Mouse (Mus musculus): ENCODE data around the gene Zfp72.

Gene Zfp72

DNA sequence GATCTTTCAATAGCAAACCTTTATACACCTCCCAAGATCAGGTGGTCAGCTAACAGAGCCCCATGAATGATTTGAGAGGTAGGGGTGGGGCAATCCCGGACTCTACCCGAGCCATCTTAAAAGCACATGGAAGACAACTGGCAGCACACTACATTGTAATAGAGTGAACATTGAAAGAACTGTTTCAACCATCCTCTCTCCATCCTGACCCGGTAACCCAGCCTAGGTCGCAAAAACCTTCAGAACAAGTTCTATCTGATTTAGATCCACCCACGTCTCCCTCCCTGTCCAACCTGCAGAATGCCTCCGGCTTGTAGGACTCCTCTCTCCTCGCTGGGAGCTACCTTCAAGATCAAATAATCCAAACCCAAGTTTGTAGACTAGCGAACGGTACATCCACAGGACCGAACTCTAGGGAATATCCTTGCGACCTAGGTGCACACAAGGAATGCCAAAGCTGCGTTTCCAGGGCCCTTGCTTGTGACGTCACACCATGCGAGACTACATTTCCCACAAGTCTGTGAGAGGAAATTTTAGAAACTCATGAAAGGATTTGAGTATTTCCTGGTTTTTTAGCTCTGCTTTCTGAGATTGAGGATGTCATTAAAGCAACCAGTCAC is at the start of gene Zfp72:
Gene Zfp72, minus strand, starts transcription at position 466 of the 620 bp plus-strand sequence.
- no peak for DNase-seq (ENCODE audit: low read depth, low spot score)

DNA sequence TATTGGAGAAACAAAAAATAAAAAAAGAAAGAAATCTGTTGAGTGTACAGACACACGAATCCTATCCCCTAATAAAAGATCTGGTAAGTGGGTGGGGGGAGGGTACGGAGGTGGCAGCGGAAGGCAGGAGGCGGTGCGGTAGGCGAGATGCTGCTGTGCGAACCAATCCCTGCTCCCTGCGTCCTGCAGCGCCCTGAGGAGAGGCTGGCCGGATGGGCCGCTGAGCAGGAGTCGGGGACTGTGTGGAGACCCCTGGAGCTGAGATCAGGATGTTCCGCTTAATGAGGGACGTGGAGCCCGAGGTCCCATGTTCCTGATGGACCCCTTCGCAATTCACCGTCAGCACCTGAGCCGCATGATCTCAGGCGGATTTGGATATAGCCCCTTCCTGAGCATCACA is 49.3 kb upstream of the Zfp72 start:
- DNase-seq (ENCODE audit: low read depth, low spot score), result no peak

DNA sequence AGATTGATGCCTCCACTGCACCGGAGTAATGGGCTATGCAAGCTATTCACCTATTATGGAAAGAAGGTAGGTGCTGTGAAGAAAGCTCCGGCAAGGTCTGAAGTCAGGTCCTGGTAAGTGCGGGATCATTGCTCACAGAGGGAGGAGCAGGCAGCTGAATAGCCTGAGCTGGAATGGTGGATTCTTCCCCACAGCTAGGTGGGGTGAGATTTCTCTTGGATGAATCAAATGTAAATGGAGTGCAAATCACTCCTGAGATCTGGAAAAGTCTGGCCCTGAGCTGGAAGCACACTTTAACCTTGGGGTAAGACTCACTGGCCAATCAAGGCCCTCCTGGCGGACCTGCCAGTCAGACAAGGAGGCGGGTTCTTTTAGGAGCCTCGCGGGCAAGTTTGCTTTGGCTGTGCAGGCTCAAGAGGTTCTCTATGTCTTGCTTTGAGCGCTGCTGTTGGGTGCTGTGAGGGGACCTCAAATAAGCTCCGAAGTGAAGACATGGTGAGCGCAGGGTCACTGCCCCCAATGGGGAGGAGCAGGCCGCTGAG is 8.7 kb upstream of the Zfp72 start, which contains the start of gene Ftl1-ps1:
Gene Ftl1-ps1, plus strand, starts transcription at position 397 of the 542 bp plus-strand sequence.
- DNase-seq (ENCODE audit: low read depth, low spot score), result no peak

DNA sequence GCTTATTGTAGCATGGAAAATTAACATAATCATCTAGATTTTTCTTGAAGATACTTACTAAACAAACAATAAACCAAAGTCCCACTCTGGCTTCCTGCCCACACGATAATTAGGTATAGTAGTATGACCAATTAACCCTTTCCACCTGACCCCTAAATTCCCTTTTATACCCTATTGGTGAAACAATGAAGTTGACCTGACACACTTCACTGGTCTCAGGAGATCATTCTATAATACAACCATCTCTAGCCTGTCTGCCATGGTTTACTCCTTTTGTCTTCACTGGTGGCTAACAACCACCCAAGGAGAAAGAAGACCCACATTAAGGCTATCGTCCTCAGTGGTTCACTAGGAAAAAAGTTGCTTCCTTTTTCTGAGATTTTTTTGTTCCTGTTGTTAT is 520 bp upstream of the Zfp72 start:
- no peak for DNase-seq (ENCODE audit: low read depth, low spot score)

DNA sequence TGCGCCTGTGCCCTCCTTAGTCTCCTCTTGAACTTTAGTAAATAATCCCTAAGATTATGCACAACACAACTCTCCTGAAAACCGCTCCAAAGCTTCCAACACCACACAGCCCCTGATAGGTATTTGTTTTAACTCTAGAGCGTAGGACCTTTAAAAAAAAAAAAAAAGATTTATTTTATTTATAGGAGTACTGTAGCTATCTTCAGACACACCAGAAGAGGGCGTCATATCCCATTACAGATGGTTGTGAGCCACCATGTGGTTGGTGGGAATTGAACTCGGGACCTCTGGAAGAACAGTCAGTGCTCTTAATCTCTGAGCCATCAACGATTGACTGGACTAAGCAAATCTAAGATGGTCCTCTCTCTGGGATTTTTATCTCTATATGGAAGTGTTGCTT is 906 bp downstream of the Zfp72 start:
- no peak for DNase-seq (ENCODE audit: low read depth, low spot score)

DNA sequence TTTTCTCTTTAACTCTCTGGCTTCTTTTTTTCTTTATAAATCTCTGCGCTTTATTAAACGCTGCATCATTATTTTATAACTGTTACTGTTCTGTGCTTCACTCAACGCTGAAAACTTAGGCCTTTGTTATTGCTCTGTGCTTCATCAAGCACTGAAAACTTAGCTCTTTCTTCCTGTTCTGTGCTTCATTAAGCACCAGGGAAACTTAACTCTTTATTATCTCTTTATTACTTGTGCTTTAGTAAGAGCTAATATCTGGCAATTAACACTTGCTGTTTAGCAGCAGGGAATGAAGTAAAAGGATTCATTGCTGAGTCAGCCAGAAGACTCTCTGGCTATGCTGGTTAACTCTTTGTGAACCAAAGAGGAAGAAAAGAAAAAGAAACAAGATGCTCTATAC is 8.3 kb downstream of the Zfp72 start:
- no peak for DNase-seq (ENCODE audit: low read depth, low spot score)

DNA sequence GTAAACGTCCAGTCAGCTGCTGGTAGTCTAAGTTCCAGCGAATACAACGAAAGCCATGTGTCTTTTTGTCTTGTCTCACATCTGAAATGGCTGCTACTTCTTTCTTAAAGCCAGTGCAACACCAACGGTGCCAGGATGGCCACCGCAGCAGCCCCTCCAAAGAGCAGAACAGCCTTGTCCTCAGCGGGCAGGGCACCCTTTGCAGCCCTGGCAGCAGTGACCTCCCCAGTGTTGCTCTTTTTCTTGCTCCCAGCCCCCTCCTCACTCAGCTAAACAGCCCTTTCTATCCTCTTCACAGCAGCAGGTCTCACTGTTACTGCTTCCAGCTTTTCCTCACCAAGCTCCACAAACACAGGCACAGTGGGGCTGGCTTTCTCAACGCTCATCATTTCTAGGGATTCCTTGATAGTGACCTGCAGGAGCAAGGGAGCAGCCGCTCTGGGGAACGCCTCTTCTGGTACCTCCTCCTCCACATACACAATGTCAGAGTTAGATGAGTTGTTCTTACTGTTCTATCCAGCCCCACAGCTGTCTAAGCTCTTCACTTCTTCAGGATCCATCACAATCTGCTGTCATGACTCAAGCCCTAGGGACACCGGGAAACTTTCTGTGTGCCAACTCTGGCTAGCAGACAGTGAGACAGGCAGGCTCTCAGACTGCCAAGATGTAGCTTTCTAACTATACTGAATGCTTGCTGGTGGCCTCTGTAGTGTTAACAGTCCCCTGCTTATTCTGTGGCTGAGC is 8.9 kb downstream of the Zfp72 start:
- DNase-seq (ENCODE audit: low read depth, low spot score), result no peak

DNA sequence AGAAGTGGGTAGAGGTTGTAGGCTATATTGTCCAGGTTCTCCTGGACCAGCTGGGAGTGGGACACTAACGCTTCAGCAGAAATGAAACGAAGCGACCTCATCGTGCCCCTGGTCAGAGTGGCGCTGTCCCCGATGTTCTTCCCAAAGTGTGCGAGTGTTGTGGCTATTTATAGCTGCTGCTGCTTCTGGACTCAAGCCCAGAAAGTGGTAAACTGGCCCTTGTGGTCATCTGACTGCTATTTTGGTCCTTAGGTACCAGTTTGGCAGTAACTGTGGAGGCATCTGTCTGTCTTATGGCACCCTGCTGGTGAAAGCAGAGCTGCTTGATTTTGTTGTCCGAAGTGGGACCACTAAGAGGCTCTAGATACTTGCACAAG is 26.8 kb downstream of the Zfp72 start, which contains the start of gene Lrrc14b:
Gene Lrrc14b, minus strand, starts transcription at position 147 of the 377 bp plus-strand sequence.
- DNase-seq (ENCODE audit: low read depth, low spot score), result no peak

DNA sequence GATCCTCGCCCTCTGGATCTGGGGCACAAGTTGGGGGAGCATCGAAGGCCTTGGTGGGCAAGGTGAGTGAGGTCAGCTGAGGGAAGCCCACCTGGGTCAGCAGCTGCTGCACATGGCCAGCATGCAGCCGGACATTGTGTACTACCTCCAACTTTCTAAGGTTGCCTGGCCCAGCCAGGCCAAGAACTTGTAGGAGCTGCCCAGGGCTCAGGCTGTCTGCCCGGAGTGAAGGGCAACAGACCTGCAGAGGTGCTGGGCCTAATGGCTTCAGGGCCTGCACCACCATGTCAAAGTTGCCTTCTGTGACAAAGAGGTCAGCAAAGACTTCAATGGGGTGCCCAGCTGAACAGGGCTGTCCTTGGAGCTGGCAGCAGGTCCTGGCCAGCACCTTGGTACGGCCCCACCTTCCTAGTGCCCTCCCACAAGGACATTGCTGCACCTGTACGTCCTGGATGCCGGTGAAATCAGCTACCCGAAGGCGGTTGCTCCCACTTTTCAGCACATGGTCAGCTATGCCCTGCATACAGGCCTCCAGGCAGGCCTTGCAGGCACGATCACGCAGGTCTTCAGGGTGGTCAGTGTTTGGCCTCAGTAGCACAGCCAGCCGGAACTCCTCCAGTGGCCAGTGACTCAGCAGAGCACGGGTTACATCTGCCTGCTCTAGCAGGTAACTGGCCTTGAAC is 27.3 kb downstream of the Zfp72 start:
- DNase-seq (ENCODE audit: low read depth, low spot score), result no peak

DNA sequence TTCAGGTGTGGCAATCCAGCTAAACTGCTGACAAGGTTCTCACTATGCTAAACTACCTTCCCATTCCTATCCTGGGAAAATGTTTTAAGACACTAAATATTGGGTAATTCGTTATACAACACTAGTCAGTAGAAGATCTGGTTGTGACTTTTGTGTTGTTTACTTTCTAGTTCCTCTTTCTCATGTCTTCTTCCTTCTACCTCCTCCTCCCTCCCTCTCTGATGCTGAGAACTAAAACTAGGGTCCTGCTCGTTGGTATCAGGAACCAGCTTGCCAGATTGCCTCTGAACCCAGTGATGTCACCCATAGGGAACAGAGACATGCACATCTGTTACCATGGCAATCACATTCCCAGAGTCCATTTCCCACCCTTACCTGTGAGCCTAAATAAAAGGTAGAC is 28.4 kb downstream of the Zfp72 start:
- no peak for DNase-seq (ENCODE audit: low read depth, low spot score)

DNA sequence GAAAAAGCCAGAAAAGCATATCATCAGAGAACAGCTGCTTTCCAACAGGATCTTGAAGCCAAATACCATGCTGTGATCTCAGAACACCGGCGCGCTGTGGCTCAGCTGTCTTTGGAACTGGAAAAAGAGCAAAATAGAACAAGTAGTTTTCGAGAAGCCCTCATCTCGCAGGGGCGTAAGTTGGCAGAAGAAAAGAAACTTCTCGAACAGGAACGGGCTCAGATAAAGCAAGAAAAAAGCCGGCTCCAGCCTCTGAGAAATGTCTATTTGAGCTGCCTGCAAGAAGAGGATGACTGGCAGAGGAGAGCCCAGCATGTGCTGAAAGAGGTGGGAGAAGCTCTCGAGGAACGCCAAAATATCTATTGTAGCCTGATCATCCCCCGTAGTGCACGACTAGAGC is 34.1 kb downstream of the Zfp72 start:
- DNase-seq (ENCODE audit: low read depth, low spot score), result no peak

DNA sequence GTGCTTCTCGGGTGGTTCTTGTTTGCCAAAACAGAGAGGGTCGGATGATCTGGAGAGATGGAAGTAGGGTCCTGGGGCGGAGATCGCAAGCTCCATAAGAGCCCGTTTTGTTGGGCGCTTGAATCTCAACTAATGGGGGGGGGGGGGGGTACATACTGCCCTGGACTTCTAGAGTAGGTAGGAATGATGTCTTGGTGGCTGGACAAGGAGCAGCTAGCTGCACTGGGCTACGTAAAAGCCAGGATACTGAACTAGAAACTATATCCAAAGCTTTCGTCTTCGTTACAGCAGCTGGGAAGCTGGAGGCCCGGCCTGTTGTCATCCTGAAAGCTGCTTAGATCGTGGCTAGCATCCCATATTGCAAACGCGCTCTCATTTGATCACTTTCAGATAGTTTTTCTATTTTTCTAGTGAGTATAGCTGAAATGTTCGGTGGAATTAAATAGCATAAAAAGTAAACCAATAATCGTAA is 40.2 kb downstream of the Zfp72 start:
- no peak for DNase-seq (ENCODE audit: low read depth, low spot score)

DNA sequence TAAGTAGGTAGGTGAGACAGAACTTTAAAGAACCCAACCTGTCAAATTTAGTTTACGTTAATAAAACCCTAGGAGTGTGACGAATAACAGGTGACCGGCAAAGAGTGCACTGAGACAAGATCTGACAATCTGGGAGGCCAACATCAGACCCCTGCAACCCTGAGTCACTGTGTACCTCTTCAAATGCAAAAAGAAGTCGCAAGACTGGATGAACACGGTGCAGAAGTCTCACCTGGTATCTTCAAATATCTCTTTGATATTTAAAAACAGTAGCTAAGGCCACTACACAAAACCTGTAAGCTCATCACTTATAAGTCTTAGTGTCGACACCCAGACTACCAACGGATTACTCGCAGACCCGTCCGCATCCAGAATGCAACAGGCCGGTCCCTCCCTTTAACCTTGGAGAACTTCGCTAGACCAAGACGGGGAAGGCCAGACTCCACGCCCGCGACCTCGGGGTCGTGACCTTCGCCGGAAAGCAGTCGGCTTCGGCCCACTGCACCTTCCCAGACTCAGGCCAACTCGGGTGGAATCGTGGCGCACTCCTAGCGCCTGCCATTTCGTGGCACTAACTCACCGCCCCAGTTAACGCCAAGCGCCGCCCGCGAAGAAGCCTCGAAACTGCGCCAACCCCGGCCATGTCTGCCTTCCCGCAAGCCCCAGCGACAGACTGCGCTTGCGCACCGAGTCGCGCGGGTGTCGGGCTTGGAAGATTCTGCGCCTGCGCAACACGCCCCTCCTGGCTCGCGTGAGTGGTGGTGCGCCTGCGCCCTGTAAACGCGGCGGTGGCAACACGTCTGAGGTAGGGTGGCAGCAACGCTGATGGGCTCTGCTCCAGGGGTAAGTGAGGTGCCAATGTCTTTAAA is 40.8 kb downstream of the Zfp72 start, which contains the start of the genes Sdha and Ccdc127:
Gene Sdha, minus strand, starts transcription at position 715 of the 869 bp plus-strand sequence.
Gene Ccdc127, plus strand, starts transcription at position 744 of the 869 bp plus-strand sequence.
- peak; percentile 98 for DNase-seq (ENCODE audit: low read depth, low spot score)

DNA sequence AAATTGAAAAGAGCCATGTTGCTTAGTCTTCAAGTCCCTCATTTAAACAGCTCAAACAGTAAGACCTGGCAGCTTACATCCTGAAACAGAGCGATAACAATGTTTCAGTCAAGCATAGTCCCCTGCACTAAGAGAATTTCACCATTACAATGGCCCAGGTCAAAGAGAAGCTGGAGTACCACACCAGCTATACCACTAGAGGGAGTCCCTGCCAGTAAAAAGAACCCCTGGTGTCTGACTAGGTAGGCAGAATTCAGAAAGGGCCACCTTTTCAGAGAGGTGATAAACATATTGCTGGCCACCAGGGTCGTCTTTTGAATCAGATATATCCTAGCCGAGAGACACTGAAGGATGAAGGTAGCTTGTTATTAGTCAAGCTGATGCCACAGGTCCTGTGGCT is 49.6 kb downstream of the Zfp72 start:
- no peak for DNase-seq (ENCODE audit: low read depth, low spot score)

DNA sequence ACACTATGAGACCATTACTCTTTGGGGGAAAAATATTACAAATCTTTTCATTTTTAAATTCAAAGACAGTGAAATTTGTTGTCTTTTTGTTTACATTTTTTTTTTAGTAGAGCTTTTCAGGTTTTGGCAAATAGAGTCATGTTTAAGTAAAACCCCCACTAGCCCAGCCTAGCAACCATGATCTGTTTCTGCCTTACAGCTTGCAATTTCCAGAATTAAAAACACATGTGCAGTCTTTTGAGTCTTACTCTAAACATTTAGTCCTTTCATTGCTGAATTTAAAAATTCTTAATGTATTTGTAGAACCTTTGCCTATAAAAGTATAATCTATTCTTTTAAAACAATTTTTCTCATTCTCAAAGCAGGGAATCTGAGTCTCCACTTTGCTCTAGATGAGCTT is 61.3 kb downstream of the Zfp72 start:
- no peak for DNase-seq (ENCODE audit: low read depth, low spot score)
